Mouse (Mus musculus) forebrain, embryonic 14.5 days (tissue): ENCODE measurements around the gene Gpc6. TPM values are rescaled to one million over a fixed set of nuclear protein-coding genes. Genes with fewer than 3 reads are reported as not detected.
A peak's percentile ranks its signal among the peaks of the same experiment; 100 is the strongest.

ENCODE experiments used
- ATAC-seq: fragments of 200-750 bp; cut with Nextera tagmentation; 2 replicates; pipeline ENCODE4 v1.8.0; 2017; ENCODE audit warnings: mild to moderate bottlenecking, moderate library complexity
- DNase-seq: peaks from one replicate; pipeline ENCODE4 v3.0.0-alpha.2; 2015; ENCODE audit warnings: low spot score
- H3K27ac ChIP-seq: fragments of 300-500 bp; sonication (generic); 2 replicates; pipeline ENCODE4 v1.5.1; 2014; ENCODE audit warnings: low read depth, mild to moderate bottlenecking, control low read depth, low read length, moderate library complexity
- H3K27me3 ChIP-seq: fragments of 300-500 bp; sonication (generic); replicated peaks from 2 replicates; pipeline ENCODE4 v1.6.1; 2014; ENCODE audit warnings: low read length, control low read depth, mixed read lengths; ENCODE audit not compliant: control insufficient read depth, insufficient read depth
- H3K36me3 ChIP-seq: fragments of 300-500 bp; sonication (generic); 2 replicates; pipeline ENCODE4 v1.6.1; 2014; ENCODE audit warnings: low read length, control low read depth; ENCODE audit not compliant: control insufficient read depth, insufficient read depth
- H3K4me1 ChIP-seq: fragments of 300-500 bp; sonication (generic); 2 replicates; pipeline ENCODE4 v1.6.1; 2014; ENCODE audit warnings: antibody characterized with exemption, low read length, control low read depth; ENCODE audit not compliant: control insufficient read depth, insufficient read depth
- H3K4me2 ChIP-seq: fragments of 300-500 bp; sonication (generic); 2 replicates; pipeline ENCODE4 v1.6.1; 2014; ENCODE audit warnings: mild to moderate bottlenecking, control low read depth, low read length
- H3K4me3 ChIP-seq: fragments of 300-500 bp; sonication (generic); 2 replicates; pipeline ENCODE4 v1.5.1; 2014; ENCODE audit warnings: low read depth, low read length, control low read depth
- H3K9ac ChIP-seq: fragments of 300-500 bp; sonication (generic); 2 replicates; pipeline ENCODE4 v1.6.1; 2014; ENCODE audit warnings: mild to moderate bottlenecking, low read length, control low read depth, moderate library complexity
- H3K9me3 ChIP-seq: fragments of 300-500 bp; sonication (generic); replicated peaks from 2 replicates; pipeline ENCODE4 v1.6.1; 2016; ENCODE audit warnings: low read length, control low read depth, mixed read lengths; ENCODE audit not compliant: control insufficient read depth
- WGBS: fragments of 180-500 bp; shearing (Covaris S2); extraction: QIAGEN DNeasy Blood & Tissue Kit; methylation state at CpG from one replicate; pipeline ENCODE4 v1.1.7; 2014; 5-methylcytosine and 5-hydroxymethylcytosine counted together
- polyA plus RNA-seq: library from polyadenylated mRNA; unstranded; fragments of >200 nt; fragmentation: Nextera tagmentation; extraction: Ambion mirVana; gene quantifications from 2 replicates; pipeline ENCODE4 v1.2.1, GENCODE M21; 2014

Gpc6 gene
- polyA plus RNA-seq, 1 experiment from 2014 or later, result 9.0 TPM

DNA sequence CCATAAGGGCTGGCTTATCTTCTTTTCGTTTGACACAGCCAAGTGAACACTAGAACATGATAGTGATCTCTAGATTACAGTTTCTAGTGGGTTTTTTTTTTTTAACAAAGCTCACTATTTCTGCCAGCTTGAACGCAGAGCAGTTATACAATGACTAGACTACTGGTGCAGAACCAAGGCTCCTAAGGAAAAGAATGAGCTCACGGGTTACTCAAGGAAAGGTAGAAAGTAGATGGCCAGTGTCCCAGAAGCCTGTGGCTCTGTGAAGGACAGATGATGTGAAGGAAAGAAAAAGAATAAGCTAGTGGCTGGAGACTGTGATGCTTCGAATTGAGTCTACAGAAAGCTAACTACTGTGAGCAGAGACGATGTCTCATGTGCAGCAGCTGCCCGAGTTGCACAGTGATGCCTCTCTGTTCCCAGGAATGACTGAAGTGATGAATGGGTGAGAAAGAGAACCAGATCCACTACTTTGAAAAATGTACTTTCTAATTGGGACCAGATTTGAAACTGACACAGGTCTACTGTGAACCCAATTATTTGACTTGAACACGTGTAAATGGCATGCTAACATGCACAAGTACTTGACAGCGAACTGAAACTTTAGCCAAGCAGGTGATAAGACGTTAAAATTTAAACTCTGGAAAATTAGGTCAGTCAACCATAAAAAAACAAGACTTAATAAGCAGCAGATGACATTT is 482.9 kb downstream of the Gpc6 start:
- Histone ChIP-seq H3K27ac (no peak overlapping the region), H3K4me2 (no peak overlapping the region), H3K27me3 (no peaks in the 10 kb centered on the region), H3K4me1 (no peaks in the 10 kb centered on the region), H3K36me3 (no peaks in the 10 kb centered on the region), H3K9me3 (no peaks in the 10 kb centered on the region), H3K4me3 (no peak overlapping the region), H3K9ac (no peak overlapping the region)
- WGBS, result 80% methylated on average over 9 of the region's 9 CpGs
- no peak for DNase-seq
- no peak for ATAC-seq

DNA sequence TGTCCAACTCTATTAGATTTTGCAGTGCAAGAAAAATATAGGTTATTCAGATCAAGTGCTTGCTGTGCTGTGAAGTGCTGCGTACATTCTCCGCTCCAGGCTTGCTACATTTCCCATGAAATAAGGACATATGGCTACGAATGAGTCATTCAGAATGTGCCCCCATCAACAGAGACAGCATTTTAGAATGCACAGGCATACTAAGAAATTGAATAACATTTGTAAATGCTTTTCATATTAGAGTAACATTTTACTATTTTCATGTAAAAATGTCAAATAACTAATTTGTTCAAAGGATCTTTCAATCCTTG is 483.4 kb downstream of the Gpc6 start:
- no peak overlapping the region for H3K4me2 ChIP-seq
- DNase-seq (no peak), ATAC-seq (no peak)
- H3K9me3 ChIP-seq, result no peaks in the 10 kb centered on the region
- no peaks in the 10 kb centered on the region for H3K27me3 ChIP-seq
- H3K4me3 ChIP-seq, result no peak overlapping the region
- H3K4me1 ChIP-seq, result no peaks in the 10 kb centered on the region
- H3K9ac ChIP-seq, result no peak overlapping the region
- 85% methylated on average over 3 of the region's 3 CpGs for WGBS
- no peak overlapping the region for H3K27ac ChIP-seq
- H3K36me3 ChIP-seq, result no peaks in the 10 kb centered on the region

DNA sequence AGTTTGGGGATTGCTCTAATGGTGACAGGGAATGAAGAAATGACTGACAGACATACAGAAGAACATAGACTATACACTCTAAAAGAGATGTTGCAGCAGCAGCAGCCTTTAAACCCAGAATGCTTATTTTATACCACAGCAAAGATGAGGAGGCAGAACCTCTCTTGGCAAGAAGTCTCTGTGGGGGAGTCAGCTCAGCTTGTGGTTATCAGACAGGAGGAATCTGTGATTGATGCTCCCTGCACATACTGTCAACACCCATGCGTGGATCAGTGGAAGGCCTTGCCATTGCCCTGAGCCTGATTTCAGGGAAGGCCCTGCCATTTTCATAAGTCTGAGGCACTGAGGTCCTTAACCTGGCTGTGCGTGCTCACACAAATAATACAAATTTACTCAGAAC is 484.7 kb downstream of the Gpc6 start:
- no peaks in the 10 kb centered on the region for H3K4me1 ChIP-seq
- no peaks in the 10 kb centered on the region for H3K36me3 ChIP-seq
- DNase-seq (no peak), ATAC-seq (no peak)
- no peak overlapping the region for H3K4me2 ChIP-seq
- no peak overlapping the region for H3K4me3 ChIP-seq
- 88% methylated on average over 2 of the region's 2 CpGs for WGBS
- H3K27me3 ChIP-seq, result no peaks in the 10 kb centered on the region
- no peaks in the 10 kb centered on the region for H3K9me3 ChIP-seq
- no peak overlapping the region for H3K27ac ChIP-seq
- H3K9ac ChIP-seq, result no peak overlapping the region

DNA sequence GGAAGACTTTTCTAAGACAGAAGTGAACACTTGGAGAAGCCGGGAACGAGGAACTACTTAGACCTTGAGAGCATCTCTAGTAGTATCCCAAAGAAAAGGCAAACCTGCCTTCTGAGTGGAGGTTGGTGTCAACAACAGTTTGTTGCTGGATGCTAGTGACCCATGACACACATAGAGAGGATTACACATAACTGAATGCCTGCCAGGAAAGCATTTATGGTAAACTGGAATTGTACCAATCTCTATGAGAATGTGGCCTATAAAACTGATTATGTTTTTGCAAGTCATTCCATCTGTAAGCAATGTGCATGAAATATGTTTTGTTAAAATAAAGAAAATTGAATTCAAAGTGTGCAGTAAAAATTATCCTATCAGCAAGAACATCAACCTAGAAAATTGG is 485.4 kb downstream of the Gpc6 start:
- no peak overlapping the region for H3K4me2 ChIP-seq
- no peaks in the 10 kb centered on the region for H3K9me3 ChIP-seq
- no peaks in the 10 kb centered on the region for H3K4me1 ChIP-seq
- no peaks in the 10 kb centered on the region for H3K27me3 ChIP-seq
- no peak overlapping the region for H3K4me3 ChIP-seq
- no peak overlapping the region for H3K9ac ChIP-seq
- 94% methylated on average over 2 of the region's 2 CpGs for WGBS
- no peak overlapping the region for H3K27ac ChIP-seq
- DNase-seq (no peak), ATAC-seq (no peak)
- no peaks in the 10 kb centered on the region for H3K36me3 ChIP-seq

DNA sequence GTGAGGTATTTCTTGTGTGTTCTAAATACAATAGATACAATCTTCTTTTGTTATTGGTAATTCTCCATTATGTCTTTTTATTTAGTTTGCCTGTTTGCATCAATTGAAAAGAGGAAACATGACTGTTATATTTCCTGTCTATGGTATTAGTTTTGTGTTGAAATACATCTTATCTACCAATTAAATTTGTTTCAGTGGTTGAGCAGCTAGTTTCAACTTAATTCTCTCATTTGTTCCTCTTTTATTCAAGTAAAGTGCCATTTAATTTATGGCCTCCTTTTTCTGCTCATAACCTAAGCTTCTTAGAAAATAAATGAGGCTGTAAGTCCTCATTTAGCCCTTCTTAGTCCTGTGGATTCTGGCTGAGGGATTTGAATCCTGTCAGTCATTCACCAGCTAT is 489.9 kb downstream of the Gpc6 start:
- Histone ChIP-seq H3K4me3 (no peak overlapping the region), H3K36me3 (no peaks in the 10 kb centered on the region), H3K9me3 (no peaks in the 10 kb centered on the region), H3K27me3 (no peaks in the 10 kb centered on the region), H3K27ac (no peak overlapping the region), H3K4me1 (no peaks in the 10 kb centered on the region), H3K9ac (no peak overlapping the region), H3K4me2 (no peak overlapping the region)
- ATAC-seq (no peak), DNase-seq (no peak)

DNA sequence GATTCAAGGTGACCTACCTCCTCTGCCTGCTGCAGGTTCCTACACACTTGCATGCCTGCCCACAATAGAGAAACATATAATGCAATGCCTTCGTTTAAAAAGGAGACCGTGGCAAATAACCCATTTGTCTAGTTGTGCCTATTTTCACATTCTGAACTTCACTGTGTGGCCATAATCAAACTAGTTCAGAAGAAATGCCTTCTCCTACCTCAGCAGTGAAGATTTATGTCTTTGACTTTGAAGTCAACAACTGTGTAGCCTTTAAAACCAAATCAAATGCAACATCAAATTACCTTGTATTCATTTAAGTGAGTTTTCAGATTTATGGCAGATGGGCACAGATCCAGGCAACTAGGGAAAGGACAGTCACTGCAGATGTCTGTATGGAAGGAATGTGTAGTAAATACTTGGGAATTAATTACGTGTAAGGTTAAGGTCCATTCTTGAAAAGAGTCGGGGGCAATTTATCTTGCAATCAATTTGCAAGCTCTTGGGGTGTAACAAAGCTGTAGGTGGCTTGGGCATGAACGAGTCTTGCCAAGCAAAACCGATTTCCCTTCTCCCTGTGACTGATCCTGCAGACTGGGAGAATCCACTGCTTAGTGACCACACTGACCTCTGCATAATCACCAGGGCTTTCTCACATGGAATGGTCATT is 494.6 kb downstream of the Gpc6 start:
- no peaks in the 10 kb centered on the region for H3K4me1 ChIP-seq
- no peak for ATAC-seq
- no peaks in the 10 kb centered on the region for H3K9me3 ChIP-seq
- DNase-seq, result no peak
- H3K9ac ChIP-seq, result no peak overlapping the region
- H3K4me3 ChIP-seq, result no peak overlapping the region
- H3K27me3 ChIP-seq, result no peaks in the 10 kb centered on the region
- H3K27ac ChIP-seq, result no peak overlapping the region
- H3K4me2 ChIP-seq, result no peak overlapping the region
- H3K36me3 ChIP-seq, result no peaks in the 10 kb centered on the region
- 74% methylated on average over 6 of the region's 6 CpGs for WGBS

DNA sequence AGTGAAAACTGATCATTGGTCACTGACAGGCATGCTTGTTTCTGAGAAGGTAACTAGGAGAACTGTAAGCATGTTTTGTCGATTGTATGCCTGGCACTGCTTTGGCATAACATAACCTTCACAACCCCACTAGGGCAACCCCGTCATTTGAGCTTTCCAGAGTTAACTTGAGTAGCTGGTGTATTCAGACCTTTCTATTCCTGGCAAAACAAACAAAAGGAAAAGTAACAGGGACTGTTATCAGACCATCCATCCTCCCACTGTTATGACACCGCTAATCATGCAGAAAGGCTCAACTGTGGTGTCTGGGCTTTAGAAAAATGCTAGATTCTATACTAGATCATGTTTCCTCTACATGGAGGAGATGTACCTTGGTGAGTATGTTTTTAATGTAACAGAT is 496.1 kb downstream of the Gpc6 start:
- no peaks in the 10 kb centered on the region for H3K4me1 ChIP-seq
- H3K4me2 ChIP-seq, result no peak overlapping the region
- H3K27me3 ChIP-seq, result no peaks in the 10 kb centered on the region
- WGBS, result 84% methylated on average over 3 of the region's 3 CpGs
- DNase-seq, result no peak
- no peaks in the 10 kb centered on the region for H3K36me3 ChIP-seq
- H3K27ac ChIP-seq, result no peak overlapping the region
- no peak for ATAC-seq
- H3K9me3 ChIP-seq, result no peaks in the 10 kb centered on the region
- H3K9ac ChIP-seq, result no peak overlapping the region
- H3K4me3 ChIP-seq, result no peak overlapping the region

- Histone ChIP-seq H3K27me3 (no peaks in the 10 kb centered on the region), H3K9me3 (no peaks in the 10 kb centered on the region), H3K36me3 (no peaks in the 10 kb centered on the region), H3K4me1 (no peaks in the 10 kb centered on the region), H3K4me3 (no peak overlapping the region), H3K27ac (no peak overlapping the region), H3K9ac (no peak overlapping the region), H3K4me2 (no peak overlapping the region)
- DNase-seq (peak; percentile 34), ATAC-seq (no peak)
- 17% methylated on average over 7 of the region's 7 CpGs for WGBS
Measured at GRCm38 (mm10) chr14:117426116-117426515, 501.0 kb downstream of the Gpc6 start.

- H3K27me3 ChIP-seq, result no peaks in the 10 kb centered on the region
- no peaks in the 10 kb centered on the region for H3K4me1 ChIP-seq
- DNase-seq (peak; percentile 4), ATAC-seq (no peak)
- no peak overlapping the region for H3K4me3 ChIP-seq
- no peaks in the 10 kb centered on the region for H3K9me3 ChIP-seq
- H3K4me2 ChIP-seq, result no peak overlapping the region
- 27% methylated on average over 3 of the region's 3 CpGs for WGBS
- H3K36me3 ChIP-seq, result no peaks in the 10 kb centered on the region
- H3K9ac ChIP-seq, result no peak overlapping the region
- no peak overlapping the region for H3K27ac ChIP-seq
Measured at GRCm38 (mm10) chr14:117427776-117428175, 502.7 kb downstream of the Gpc6 start.
